Mouse (Mus musculus) 3T3-L1 (cell line): ENCODE results near the gene Gm11938.
A peak's percentile ranks its signal among the peaks of the same experiment; 100 is the strongest.
"Not testable (repeated sequence)": the region's sequence is repeated elsewhere in the genome, so short reads cannot be mapped to it uniquely, and the experiment has no call there.

ENCODE experiments used
- DNase-seq: peaks from one replicate; pipeline ENCODE4 v3.0.0-alpha.2; 2015; ENCODE audit warnings: low read depth, low spot score

Gm11938 gene

DNA sequence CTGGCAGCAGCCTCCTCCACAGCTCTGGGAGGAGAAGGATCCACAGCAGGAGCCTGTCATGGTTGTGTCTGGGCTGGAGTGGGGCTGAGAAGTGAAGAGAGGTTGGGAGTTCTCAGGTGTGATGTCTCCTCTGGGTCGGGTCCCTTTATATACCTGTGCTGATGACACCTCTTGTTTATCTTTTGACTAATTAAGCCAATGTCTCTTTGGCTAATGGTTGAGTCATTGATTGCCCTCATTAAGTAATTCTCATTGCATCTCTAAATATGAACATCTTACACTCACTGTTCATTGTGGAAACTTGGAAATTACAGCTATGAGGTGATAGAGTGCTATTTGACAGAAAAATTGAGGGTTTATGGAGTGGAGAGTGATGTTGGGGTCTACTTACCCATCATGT, at the start of gene Gm11938:
TSS of gene Gm11938 (minus strand) at position 101 of the 400 bp plus-strand sequence.
- DNase-seq, result not testable (repeated sequence)

DNA sequence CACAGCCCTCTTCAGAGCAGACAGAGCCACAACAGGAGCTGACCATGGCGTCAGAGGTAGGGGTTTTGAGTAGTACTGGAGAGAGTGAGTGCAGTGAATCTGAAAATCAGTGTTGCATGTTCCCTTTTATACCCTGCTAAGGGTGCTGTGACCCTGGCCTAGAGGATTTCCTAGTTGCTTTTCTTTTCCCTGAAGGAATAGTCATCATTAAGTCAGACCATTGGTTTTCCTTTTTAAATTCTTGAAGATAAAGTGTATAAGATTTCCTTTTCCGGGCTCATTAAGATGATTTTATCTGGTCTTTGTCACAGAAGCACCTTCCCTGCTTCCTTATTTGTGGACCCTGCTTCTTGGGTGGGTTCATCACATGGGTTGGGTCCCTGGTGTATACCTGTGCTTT, 47.0 kb upstream of the Gm11938 start, which contains the start of gene Gm11555:
TSS of gene Gm11555 (minus strand) at position 101 of the 400 bp plus-strand sequence.
- no peak for DNase-seq

DNA sequence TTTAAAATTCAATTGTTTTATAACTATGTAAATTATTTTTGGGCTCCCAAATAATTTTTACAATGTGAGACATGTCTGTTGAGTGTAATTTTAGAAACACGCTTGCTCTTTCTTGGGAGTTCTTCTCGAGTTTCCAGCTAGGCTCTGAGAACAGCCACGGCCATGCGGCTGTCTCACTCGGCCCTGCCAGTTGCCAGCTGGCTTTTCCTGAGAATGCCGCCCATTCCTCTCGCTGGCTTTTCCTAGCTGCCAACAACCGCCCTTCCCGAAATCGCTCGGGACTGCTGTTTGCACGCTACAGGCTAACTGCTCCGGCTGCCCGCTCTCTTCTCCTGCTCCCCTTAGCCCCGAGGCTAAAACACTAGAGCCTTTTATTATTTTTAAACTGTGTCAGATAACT, 43.3 kb upstream of the Gm11938 start:
- no peak for DNase-seq

DNA sequence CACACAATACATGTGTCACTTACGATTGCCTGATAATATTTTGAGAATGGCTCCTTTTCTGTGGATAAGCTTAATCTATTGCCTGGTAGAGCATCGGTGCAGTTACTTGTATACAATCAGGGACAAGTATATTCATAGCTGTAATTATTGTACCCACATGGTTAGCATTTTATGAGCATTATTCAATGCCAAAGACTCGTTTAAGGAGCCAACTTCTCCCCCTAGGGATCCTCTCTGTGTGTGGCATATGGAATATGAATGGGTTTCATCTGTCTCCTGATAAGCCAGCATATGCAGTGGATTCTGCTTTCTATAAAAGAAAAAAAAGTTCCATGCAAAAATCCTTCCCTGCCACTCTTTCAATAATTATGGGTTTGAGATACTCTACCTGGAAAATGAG, 41.2 kb upstream of the Gm11938 start:
- no peak for DNase-seq

DNA sequence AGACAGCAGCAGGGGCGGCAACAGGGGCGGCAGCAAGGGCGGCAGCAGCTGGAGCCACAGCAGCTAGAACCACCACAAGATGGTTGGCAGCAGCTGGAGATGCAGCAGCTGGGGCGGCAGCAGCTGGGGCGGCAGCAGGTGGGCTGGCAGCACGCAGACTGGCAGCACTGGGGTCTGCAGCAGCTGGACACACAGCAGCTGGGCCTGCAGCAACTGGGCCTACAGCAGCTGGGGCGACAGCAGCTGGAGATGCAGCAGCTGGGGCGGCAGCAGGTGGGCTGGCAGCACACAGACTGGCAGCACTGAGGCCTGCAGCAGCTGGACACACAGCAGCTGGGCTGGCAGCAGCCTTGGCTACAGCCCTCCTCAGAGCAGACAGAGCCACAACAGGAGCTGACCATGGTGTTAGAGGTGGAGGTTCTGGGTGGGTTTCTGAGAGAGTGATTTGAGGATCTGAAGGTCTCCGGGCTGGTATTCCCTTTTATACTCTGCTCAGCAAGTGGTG, 40.6 kb upstream of the Gm11938 start, which contains the start of gene Krtap4-7:
TSS of gene Krtap4-7 (minus strand) at position 455 of the 505 bp plus-strand sequence.
- not testable (repeated sequence) for DNase-seq

DNA sequence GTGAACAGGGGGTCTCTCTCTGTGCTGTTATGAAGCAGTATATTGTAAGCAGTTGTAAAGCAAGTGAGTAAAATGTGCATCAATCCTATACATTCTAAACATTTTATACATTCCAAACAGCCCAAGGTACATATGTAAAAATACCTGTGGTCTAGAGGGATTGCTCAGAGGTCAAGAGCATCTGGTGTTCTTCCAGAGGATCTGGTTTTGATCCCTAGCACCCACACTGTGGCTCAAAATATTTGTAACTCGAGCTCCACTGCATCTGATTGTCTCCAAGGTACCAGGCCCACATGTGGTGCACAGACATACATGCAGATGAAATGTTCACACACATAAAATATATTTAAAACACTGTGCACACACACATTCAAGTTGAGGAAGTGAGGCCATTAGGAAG, 37.8 kb upstream of the Gm11938 start:
- DNase-seq, result peak; percentile 71

DNA sequence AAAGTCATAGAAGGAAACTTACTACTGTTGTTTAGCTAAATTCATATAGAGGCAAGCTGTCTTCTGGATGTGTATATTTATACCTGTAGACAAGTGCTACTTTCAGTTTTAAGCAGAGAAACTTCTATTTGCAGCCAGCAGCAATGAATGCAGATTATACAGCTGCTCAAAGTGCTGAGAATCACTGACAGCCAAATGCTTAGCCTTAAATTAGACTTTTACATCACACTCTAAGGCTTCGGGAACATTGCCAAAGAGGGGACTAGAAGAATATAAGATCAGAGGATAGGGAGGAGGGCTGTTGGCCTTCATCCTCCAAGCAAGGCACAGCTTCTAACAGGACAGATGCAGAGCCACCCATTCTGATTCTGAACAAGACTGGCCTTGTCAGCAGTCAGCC, 34.0 kb upstream of the Gm11938 start:
- DNase-seq, result no peak

DNA sequence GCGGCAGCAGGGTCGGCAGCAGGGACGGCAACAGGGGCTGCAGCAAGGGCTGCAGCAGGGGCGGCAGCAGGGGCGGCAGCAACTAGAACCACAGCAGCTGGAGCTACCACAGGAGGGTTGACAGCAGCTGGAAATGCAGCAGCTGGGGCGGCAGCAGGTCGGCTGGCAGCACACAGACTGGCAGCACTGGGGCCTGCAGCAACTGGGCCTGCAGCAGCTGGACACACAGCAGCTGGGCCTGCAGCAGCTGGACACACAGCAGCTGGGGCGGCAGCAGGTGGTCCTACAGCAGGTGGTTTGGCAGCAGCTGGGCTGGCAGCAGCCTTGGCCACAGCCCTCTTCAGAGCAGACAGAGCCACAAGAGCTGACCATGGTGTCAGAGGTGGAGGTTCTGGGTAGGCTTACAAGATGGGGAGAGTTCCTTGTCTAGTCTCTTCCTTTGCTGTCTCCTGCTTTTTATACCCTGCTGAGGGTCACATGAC, 31.6 kb upstream of the Gm11938 start, which contains the start of gene Krtap4-2:
TSS of gene Krtap4-2 (minus strand) at position 432 of the 482 bp plus-strand sequence.
- no peak for DNase-seq

DNA sequence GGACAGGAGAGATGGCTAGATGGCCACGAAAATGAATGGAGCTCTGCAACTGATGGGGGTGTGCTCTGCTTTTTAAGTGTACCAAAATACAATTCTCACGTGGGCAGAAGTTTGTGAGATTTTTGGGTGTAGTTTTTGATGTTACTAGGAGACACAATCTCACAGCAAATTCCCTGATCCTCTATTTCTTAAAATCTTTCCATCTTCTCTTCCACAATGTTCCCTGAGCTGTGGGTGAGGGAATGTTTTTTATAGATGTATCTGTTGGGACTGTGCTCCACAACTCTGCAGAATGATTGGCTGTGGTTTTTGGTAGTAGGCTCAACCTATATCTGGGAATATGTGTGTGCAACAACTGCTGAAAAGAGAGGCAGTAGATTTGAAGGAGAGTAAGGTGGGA, 30.2 kb upstream of the Gm11938 start:
- DNase-seq, result no peak

DNA sequence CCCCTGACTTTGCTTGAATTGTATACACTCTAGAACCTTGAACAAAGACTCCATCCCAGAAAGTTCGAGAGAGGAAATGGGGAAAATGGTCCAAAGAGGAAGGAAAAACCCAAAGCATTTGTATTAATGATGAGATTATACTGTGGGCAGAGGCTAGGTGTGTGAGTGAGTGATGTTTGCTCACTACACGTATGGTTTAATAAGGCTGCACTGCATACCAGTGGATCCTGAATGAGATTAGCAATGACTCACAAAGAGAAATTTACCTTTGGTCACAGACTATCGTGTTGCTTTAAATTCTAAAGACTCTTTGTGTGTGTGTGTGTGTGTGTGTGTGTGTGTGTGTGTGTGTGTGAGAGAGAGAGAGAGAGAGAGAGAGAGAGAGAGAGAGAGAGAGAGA, 27.8 kb upstream of the Gm11938 start:
- DNase-seq, result no peak

DNA sequence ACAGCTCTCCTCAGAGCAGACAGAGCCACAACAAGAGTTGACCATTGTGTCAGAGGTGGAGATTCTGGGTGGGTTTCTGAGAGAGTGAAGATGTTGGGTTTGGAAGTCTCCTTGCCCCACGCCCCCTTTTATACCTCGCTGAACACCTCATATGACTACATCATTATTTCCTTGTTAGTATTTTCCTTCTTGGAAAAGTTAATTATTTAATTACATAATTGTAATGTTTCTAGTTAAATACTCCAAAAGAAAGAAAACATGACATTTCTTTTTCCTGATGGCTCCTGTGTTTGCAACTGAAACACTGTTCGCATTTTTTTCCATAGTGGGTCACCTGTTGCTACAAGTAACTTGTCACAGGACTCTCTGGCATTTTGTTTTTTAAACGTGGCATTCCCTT, 25.0 kb upstream of the Gm11938 start, which contains the start of gene Krtap4-1:
TSS of gene Krtap4-1 (minus strand) at position 101 of the 400 bp plus-strand sequence.
- no peak for DNase-seq

DNA sequence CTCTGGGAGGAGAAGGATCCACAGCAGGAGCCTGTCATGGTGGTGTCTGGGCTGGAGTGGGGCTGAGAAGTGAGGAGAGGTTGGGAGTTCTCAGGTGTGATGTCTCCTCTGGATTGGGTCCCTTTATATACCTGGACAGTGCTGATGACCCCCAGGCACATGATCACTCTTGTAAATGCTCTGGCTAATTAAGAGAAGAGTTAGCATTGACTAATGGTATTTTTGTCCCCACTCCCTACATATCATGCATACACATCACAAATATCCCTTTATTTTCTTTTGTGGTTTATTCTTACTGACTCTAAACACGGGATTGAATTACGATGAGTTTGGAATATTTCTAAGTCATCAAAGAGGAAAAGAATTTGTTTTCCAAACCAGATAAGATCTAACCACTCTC, 17.2 kb upstream of the Gm11938 start, which contains the start of gene Gm11562:
TSS of gene Gm11562 (minus strand) at position 101 of the 400 bp plus-strand sequence.
- DNase-seq, result no peak

DNA sequence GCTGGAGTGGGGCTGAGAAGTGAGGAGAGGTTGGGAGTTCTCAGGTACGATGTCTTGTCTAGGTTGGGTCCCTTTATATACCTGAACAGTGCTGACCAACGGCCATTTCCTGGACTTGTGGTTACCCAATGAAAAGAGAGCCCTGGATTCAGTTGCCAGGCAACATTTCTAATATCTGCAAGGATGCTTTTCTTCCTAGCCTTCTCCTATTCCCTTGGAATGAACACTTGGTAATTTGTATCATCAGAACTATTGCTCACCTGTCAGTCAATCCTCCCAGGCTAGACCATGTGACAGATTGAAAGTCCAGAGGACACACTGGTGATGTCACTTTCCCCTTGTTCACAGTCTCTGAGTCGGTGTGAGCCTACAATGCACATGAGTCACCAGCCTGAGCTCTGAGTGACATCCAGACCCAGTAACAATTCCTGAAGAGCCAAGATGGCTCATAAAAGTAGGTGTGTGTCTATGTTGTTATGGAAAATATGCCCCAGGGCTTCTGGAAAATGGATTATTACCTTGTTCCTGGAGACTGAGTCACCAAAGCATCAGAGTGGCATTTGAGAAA, 11.8 kb upstream of the Gm11938 start, which contains the start of gene Krtap2-4:
TSS of gene Krtap2-4 (minus strand) at position 51 of the 568 bp plus-strand sequence.
- DNase-seq, result peak; percentile 78

DNA sequence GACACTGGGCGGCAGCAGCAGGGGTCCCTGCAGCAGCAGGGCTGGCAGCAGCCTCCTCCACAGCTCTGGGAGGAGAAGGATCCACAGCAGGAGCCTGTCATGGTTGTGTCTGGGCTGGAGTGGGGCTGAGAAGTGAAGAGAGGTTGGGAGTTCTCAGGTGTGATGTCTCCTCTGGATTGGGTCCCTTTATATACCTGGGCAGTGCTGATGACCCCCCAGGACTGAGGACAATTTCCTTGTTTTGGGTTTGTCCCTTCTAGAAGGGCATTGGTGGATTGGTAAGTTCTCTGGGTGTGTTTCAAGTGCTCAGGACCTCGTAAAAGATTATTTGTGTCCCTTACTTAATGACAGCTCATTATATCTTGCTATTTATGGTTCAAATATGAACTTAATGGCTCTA, 7.0 kb upstream of the Gm11938 start, which contains the start of gene Gm11937:
TSS of gene Gm11937 (minus strand) at position 101 of the 400 bp plus-strand sequence.
- DNase-seq, result not testable (repeated sequence)

DNA sequence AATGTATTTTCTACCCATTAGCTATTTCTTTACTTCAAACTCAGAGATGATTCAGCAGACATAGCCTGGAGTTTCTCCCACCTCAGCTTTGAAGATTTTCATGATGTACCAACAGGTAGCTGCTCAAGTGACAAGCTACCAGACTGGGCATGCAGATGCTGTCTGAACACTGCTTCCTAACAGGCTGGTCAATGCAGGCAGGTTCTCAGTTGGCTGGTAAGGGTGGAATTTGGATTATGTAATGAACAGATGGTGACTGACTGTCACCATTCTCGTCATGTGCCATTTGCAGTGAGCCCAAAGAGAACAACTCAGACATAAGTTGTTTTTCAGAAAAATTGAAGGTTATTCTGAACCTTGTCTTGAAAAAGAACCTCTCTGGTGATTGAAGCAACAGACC, 6.0 kb upstream of the Gm11938 start:
- no peak for DNase-seq

DNA sequence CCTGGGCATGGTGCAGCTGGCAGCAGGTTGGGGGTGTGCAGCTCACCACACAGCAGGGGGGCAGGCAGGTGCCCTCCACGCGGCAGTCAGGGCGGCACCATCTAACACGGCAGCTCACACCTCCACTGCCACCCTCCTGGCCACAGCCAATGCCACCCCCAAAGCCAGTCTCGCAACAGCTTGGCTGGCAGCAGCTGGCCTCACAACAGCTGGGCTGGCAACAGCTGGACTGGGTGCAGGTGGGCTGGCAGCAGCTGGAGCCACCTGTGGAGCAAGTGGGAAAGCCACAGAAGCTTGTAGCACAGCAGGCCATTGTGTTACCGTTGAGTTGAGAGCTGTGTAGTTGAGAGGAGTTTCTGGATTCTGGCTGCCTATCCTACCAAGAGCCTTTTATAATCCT, 5.4 kb downstream of the Gm11938 start, which contains the start of gene Krtap9-3:
TSS of gene Krtap9-3 (minus strand) at position 364 of the 400 bp plus-strand sequence.
- DNase-seq, result not testable (repeated sequence)

DNA sequence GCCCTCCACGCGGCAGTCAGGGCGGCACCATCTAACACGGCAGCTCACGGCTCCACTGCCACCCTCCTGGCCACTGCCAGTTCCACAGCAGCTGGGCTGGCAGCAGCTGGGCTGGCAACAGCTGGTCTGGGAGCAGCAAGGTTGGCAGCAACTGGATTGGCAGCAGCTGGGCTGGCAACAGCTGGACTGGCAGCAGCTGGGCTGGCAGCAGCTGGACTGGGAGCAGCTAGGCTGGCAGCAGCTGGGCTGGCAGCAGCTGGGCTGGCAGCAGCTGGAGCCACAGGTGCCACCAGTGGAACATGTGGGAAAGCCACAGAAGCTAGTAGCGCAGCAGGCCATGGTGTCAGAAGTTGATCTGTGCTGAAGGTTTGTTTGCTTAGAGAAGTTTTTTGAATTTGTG, 12.1 kb downstream of the Gm11938 start, which contains the start of gene Krtap1-3:
TSS of gene Krtap1-3 (minus strand) at position 359 of the 400 bp plus-strand sequence.
- DNase-seq, result no peak

DNA sequence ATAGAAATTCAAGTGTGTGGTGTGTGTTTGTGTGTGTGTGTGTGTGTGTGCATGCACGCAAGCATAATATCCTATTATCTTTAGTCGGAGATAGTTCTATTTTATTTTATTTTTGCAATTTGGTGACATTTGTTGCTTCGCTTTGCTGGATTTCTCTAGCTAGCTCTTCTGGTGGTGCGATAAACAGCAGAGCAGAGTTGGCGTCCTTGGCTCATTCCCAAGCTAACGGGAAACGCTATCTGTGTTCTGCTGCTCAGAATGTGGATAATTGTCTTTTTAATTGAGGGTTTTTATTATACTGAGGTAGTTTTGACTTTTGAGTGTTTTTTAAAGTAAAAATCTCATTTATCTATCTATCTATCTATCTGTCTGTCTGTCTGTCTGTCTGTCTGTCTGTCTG, 18.0 kb downstream of the Gm11938 start:
- DNase-seq, result no peak

DNA sequence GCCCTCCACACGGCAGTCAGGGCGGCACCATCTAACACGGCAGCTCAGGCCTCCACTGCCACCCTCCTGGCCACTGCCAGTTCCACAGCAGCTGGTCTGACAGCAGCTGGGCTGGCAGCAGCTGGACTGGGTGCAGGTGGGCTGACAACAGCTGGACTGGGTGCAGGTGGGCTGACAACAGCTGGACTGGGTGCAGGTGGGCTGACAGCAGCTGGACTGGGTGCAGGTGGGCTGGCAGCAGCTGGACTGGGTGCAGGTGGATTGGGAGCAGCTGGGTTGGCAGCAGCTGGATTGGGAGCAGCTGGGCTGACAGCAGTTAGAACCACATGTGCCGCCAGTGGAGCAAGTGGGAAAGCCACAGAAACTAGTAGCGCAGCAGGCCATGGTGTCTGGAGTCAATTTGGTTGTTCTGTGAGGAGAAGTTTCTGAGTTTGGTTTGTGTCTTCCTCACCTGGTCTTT, 19.8 kb downstream of the Gm11938 start, which contains the start of gene Krtap1-4:
TSS of gene Krtap1-4 (minus strand) at position 410 of the 460 bp plus-strand sequence.
- no peak for DNase-seq

DNA sequence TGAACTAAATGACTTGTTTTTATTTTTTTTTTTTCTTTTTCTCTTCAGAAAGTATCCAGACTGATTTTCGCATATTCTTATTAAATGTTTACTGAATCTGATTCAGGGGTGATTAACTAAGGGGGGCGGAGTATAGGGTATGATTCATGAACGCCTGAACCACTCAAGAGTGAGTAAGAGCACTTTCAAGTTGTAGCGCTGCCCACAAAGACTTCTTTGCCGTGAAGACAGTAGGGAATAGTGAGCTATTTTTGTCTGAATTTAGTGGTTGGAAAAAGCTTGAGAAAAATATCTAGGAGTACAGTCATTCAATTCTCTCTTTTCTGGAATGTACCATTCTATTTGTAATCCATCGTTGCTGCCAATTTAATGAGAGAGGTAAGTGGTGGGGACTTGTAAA, 21.5 kb downstream of the Gm11938 start:
- peak; percentile 91 for DNase-seq

DNA sequence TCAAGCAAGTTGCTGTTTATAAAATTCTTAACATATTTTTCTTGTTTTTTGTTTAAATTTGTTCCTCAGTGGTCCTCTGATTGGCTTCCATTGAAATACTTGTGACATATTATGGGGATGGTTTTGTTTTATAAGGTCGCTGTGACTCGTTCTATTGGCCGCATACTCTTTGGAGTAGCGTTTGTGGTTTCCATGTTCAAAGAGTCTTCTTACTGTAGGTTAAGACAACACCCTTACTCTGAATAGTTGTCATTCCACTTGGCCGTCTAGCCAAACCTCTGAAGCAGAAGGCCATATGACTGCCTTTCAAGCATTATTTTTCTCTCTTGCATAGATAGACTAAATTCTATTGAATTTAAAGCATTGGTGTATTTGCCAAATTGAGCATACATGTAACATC, 22.1 kb downstream of the Gm11938 start:
- peak; percentile 71 for DNase-seq

DNA sequence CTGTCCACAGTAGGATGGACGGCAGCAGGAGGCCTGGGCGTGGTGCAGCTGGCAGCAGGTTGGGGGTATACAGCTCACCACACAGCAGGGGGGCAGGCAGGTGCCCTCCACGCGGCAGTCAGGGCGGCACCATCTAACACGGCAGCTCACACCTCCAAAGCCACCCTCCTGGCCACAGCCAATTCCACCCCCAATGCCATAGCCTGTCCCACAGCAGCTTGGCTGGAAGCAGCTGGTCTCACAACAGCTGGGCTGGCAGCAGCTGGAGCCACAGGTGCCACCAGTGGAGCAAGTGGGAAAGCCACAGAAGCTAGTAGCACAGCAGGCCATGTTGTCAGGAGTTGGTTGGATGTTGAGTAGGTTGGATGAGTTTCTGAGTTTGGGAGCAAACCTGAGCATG, 22.5 kb downstream of the Gm11938 start, which contains the start of gene Krtap1-5:
TSS of gene Krtap1-5 (minus strand) at position 381 of the 400 bp plus-strand sequence.
- no peak for DNase-seq
